Mouse (Mus musculus) stomach, postnatal 0 days (tissue): ENCODE measurements at regions not wholly inside any gene's neighbourhood (a gene's known extent, or its start where the extent isn't known, plus 50 kb on each side); places are given as distances from the start of the nearest gene placed in this dataset.

Experiments used
- ATAC-seq: fragments of 200-750 bp; cut with Nextera tagmentation; 2 replicates; pipeline ENCODE4 v1.8.0; 2017; ENCODE audit not compliant: low FRiP score, low TSS enrichment
- DNase-seq: peaks from one replicate; pipeline ENCODE4 v3.0.0-alpha.2; 2016; ENCODE audit warnings: low spot score
- H3K27ac ChIP-seq: fragments of 300-500 bp; sonication (generic); replicated peaks from 2 replicates; pipeline ENCODE4 v1.5.1; 2014; ENCODE audit warnings: mild to moderate bottlenecking, control low read depth
- H3K27me3 ChIP-seq: fragments of 300-500 bp; sonication (generic); 2 replicates; pipeline ENCODE4 v1.6.1; 2014; ENCODE audit warnings: low read length; ENCODE audit not compliant: control insufficient read depth, insufficient read depth
- H3K36me3 ChIP-seq: fragments of 300-500 bp; sonication (generic); 2 replicates; pipeline ENCODE4 v1.6.1; 2014; ENCODE audit warnings: low read length, mixed read lengths; ENCODE audit not compliant: control insufficient read depth, insufficient read depth
- H3K4me1 ChIP-seq: fragments of 300-500 bp; sonication (generic); replicated peaks from 2 replicates; pipeline ENCODE4 v1.6.1; 2014; ENCODE audit warnings: antibody characterized with exemption; ENCODE audit not compliant: control insufficient read depth, insufficient read depth
- H3K4me2 ChIP-seq: fragments of 300-500 bp; sonication (generic); replicated peaks from 2 replicates; pipeline ENCODE4 v1.6.1; 2014; ENCODE audit warnings: low read depth, mild to moderate bottlenecking, control low read depth, moderate library complexity
- H3K4me3 ChIP-seq: fragments of 300-500 bp; sonication (generic); 2 replicates; pipeline ENCODE4 v1.5.1; 2014; ENCODE audit warnings: low read depth, low read length, control low read depth
- H3K9ac ChIP-seq: fragments of 300-500 bp; sonication (generic); 2 replicates; pipeline ENCODE4 v1.6.1; 2014; ENCODE audit warnings: mild to moderate bottlenecking, low read length, control low read depth, mixed read lengths
- H3K9me3 ChIP-seq: fragments of 300-500 bp; sonication (generic); 2 replicates; pipeline ENCODE4 v1.6.1; 2016; ENCODE audit warnings: low read length; ENCODE audit not compliant: control insufficient read depth
- CTCF ChIP-seq: IDR thresholded peaks from 2 replicates; pipeline ENCODE4 v1.5.1; 2016; ENCODE audit warnings: antibody characterized with exemption, low read depth, mild to moderate bottlenecking, moderate library complexity
- EP300 ChIP-seq: optimal IDR thresholded peaks from 2 replicates; pipeline ENCODE3; 2016; ENCODE audit warnings: antibody characterized with exemption
- WGBS: fragments of 180-500 bp; shearing (Covaris S2); extraction: QIAGEN DNeasy Blood & Tissue Kit; methylation state at CpG from one replicate; pipeline ENCODE4 v1.1.7; 2014; 5-methylcytosine and 5-hydroxymethylcytosine counted together

GRCm38 (mm10) chr11:19227716-19228115, 208.9 kb upstream of the Meis1 start:
- H3K27ac ChIP-seq = no peak overlapping the region
- no peak overlapping the region for H3K4me3 ChIP-seq
- no peak for DNase-seq
- no peak overlapping the region for H3K4me2 ChIP-seq
- no peaks in the 10 kb centered on the region for H3K36me3 ChIP-seq
- TF ChIP-seq CTCF (no peak), EP300 (no peak)
- no peak for ATAC-seq
- H3K4me1 ChIP-seq = no peaks in the 10 kb centered on the region
- WGBS = 81% methylated on average over 4 of the region's 4 CpGs
- no peaks in the 10 kb centered on the region for H3K9me3 ChIP-seq
- no peak overlapping the region for H3K9ac ChIP-seq
- H3K27me3 ChIP-seq = no peaks in the 10 kb centered on the region

DNA sequence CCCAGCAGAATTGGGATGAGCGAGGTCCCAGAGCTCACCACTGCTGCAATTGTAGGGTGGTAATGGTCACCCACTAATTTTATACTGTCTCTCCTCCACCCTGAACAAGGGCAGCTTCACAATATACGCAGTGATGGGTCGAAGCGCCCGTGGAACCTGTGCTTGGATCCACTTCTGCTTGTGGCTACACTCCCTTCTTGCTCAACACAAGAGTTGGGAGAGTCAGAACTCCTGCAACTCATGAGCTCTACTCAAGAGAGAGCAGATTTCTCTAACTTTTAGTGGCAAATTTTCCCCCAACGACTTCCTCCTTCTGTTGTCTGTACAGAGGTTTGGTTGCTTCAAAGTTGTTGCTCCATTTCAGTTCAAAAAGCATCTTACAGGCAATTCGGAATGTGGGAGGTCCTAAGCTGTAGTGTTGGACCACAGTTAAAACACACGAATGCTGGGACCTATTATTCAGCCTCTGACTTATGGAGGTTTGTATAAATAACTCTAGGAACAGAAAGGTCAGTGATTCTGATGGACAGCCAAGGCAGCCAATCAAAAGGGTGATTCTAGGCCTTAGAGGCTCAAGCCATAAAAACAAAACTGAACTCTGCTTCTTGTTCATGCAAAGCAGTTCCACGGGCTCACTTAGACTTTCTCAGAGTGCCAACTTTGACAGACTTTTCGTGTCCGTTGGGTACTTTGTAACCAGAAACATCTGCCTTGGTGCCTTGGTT, 227.8 kb upstream of the Meis1 start:
- H3K27ac ChIP-seq = no peak overlapping the region
- 83% methylated on average over 11 of the region's 11 CpGs for WGBS
- TF ChIP-seq EP300 = no peak
- TF ChIP-seq CTCF = no peak
- H3K4me2 ChIP-seq = no peak overlapping the region
- DNase-seq (no peak), ATAC-seq (no peak)
- no peaks in the 10 kb centered on the region for H3K9me3 ChIP-seq
- H3K27me3 ChIP-seq = no peaks in the 10 kb centered on the region
- H3K4me1 ChIP-seq = no peaks in the 10 kb centered on the region
- H3K9ac ChIP-seq = no peak overlapping the region
- no peak overlapping the region for H3K4me3 ChIP-seq
- H3K36me3 ChIP-seq = no peaks in the 10 kb centered on the region

DNA sequence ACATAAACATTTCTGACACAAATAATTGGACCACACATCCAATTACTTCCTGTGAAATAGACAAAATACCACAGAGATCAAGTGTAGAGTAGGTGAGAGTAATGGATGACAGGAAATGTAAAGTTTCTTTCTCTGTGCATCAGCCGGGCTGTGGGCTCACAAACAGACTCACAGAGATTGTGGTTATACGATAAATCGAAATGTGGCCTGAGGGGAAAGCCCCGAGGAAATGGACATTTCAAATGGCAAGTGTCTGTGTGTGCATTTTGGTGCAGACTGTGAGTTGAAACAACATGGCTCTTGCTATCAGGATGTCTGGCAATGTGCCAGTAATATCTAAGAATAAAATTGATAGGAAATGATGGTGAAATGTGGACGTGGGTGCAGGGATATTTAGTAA, 234.8 kb upstream of the Meis1 start:
- no peak overlapping the region for H3K9ac ChIP-seq

GRCm38 (mm10) chr11:19254183-19254582, 235.4 kb upstream of the Meis1 start:
- Histone ChIP-seq H3K27me3 (no peaks in the 10 kb centered on the region), H3K4me3 (no peak overlapping the region), H3K4me2 (no peak overlapping the region), H3K27ac (no peak overlapping the region), H3K9ac (no peak overlapping the region), H3K36me3 (no peaks in the 10 kb centered on the region), H3K9me3 (no peaks in the 10 kb centered on the region), H3K4me1 (no peaks in the 10 kb centered on the region)
- no peak for TF ChIP-seq EP300
- no peak for TF ChIP-seq CTCF
- WGBS = 45% methylated on average over 4 of the region's 4 CpGs
- ATAC-seq (no peak), DNase-seq (no peak)

More for the DNA sequence above, 234.8 kb upstream of the Meis1 start:
- Histone ChIP-seq H3K27ac (no peak overlapping the region), H3K4me1 (no peaks in the 10 kb centered on the region), H3K9me3 (no peaks in the 10 kb centered on the region), H3K27me3 (no peaks in the 10 kb centered on the region), H3K36me3 (no peaks in the 10 kb centered on the region), H3K4me2 (no peak overlapping the region), H3K4me3 (no peak overlapping the region)
- 53% methylated on average over 5 of the region's 5 CpGs for WGBS
- DNase-seq (no peak), ATAC-seq (no peak)
- TF ChIP-seq CTCF (no peak), EP300 (no peak)

DNA sequence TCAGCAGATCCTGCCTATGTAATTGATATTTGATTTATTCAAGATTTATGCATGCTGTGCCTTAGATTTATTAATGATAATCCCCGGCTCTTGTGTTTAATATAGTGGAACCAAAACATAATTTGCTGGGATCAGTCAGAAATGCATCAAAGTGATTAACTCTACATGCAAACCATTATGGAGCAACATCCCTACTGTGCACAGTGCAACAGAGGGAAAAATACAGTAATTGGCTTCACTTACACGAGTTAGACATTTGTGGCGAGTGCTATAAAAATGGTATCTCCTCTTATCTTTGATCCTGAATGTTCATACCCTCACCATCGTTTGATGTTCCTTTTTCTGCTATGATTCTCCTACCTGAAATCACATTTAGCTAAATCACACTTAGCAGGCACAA, 238.8 kb upstream of the Meis1 start:
- no peaks in the 10 kb centered on the region for H3K4me1 ChIP-seq
- no peaks in the 10 kb centered on the region for H3K27me3 ChIP-seq

DNA sequence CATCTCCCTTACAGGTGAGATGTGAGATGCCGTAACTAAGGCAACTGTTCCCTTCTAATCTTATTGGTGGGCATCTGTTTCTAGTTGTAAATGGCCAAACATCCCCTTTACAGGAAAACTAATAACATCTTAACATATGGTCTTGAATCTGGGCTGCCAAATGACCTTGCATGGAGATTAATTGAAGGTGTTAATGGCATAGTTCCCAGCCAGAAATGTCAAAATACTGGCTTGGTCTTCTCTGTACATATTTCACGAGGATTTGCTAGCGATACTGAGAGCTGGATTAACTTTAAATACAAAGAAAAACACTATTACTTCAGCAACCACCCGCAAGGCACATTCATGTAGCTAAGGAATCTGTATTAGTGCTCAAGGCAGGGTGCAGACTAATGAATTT, 244.0 kb upstream of the Meis1 start:
- no peaks in the 10 kb centered on the region for H3K4me1 ChIP-seq
- TF ChIP-seq CTCF (no peak), EP300 (no peak)
- WGBS = 67% methylated on average over 4 of the region's 4 CpGs
- no peak overlapping the region for H3K9ac ChIP-seq
- DNase-seq (no peak), ATAC-seq (no peak)
- no peaks in the 10 kb centered on the region for H3K27me3 ChIP-seq
- H3K4me2 ChIP-seq = no peak overlapping the region
- H3K36me3 ChIP-seq = no peaks in the 10 kb centered on the region
- H3K9me3 ChIP-seq = no peaks in the 10 kb centered on the region
- H3K4me3 ChIP-seq = no peak overlapping the region
- H3K27ac ChIP-seq = no peak overlapping the region

More for the DNA sequence above, 238.8 kb upstream of the Meis1 start:
- ATAC-seq (no peak), DNase-seq (no peak)
- Histone ChIP-seq H3K4me3 (no peak overlapping the region), H3K9ac (no peak overlapping the region), H3K27ac (no peak overlapping the region), H3K36me3 (no peaks in the 10 kb centered on the region), H3K9me3 (no peaks in the 10 kb centered on the region), H3K4me2 (no peak overlapping the region)
- TF ChIP-seq EP300 (no peak), CTCF (no peak)
- WGBS = 77% methylated on average over 4 of the region's 4 CpGs
